Mouse (Mus musculus): ENCODE results near the gene Camta1.

GRCm38 (mm10) chr4:151833940-151834449 lies 27.7 kb downstream of the Camta1 start:
- no peak for TF ChIP-seq POLR2A (IDR thresholded peaks at IDR 0.05; ENCODE audit: low read depth, low read length)
- no peak for TF ChIP-seq CTCF (conservative IDR thresholded peaks at IDR 0.05; ENCODE audit: insufficient read depth, insufficient read length, low read depth, low read length)
